Mouse (Mus musculus): Measurements from ENCODE around the gene Opcml.
A peak's percentile ranks its signal among the peaks of the same experiment; 100 is the strongest.

Gene Opcml

GRCm38 (mm10) chr9:28327985-28328384, 537.4 kb downstream of the Opcml start:
- DNase-seq (ENCODE audit: low spot score), result peak; percentile 24

- DNase-seq (ENCODE audit: low spot score), result no peak
Measured at GRCm38 (mm10) chr9:28328434-28328833, 537.9 kb downstream of the Opcml start.

GRCm38 (mm10) chr9:28329477-28329876, 538.9 kb downstream of the Opcml start:
- no peak for DNase-seq (ENCODE audit: low spot score)

DNA sequence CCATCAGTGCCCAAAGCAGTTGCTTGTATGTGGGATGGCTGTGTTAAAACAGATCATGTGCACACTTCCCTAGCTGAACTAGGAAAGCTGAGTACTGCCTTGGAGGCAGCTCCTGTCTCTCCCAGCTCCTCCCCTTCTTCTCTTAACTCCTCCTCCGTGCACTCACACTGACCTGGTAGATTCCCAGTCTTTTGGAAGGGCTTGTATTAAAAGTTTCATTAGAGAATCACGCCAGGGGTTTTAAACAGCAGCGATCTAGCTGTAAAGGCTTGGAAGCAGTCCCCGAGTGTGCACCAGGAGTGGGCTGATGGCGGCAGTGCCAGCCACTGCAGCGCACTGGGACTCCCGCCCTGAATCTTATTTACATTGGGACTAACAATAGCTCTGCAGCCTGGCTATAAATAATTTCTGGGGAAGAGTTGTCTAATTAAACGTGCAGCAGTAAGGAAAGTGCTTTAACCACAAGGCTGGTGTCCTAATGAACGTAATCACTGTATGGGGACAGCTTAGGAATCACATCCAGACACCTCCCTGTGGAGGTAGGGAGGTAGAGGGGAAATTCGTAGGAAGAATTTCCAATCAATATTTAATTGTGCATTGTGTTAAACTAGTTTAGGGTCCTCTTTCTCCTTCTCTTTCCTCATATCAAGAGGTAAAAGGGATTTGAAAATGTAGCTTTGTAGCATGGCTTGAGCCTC, 546.1 kb downstream of the Opcml start:
- DNase-seq (ENCODE audit: low spot score), result peak; percentile 47

DNA sequence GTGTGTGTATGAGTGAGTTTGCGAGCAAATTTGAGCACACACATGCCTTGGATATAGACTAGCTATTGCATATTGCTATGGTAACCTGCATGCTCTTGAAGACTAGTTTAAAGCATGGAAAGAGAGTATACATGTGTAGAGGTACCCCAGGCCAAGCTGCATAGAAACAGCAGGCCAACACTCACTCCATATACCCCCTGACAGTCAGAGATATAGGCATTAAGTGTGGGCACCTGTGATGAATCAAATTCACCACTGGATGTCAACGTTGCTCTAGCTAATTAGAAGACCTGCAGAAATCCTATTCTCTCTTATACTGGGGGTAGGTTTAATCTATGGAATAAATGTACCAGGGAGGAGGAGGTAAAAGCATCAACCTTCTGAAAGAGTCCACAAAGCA, 547.3 kb downstream of the Opcml start:
- no peak for DNase-seq (ENCODE audit: low spot score)

- DNase-seq (ENCODE audit: low spot score), result no peak
Measured at GRCm38 (mm10) chr9:28354978-28355377, 564.4 kb downstream of the Opcml start.

GRCm38 (mm10) chr9:28357946-28358345, 567.4 kb downstream of the Opcml start:
- no peak for DNase-seq (ENCODE audit: low spot score)

GRCm38 (mm10) chr9:28360691-28361090, 570.1 kb downstream of the Opcml start:
- DNase-seq (ENCODE audit: low spot score), result no peak

DNA sequence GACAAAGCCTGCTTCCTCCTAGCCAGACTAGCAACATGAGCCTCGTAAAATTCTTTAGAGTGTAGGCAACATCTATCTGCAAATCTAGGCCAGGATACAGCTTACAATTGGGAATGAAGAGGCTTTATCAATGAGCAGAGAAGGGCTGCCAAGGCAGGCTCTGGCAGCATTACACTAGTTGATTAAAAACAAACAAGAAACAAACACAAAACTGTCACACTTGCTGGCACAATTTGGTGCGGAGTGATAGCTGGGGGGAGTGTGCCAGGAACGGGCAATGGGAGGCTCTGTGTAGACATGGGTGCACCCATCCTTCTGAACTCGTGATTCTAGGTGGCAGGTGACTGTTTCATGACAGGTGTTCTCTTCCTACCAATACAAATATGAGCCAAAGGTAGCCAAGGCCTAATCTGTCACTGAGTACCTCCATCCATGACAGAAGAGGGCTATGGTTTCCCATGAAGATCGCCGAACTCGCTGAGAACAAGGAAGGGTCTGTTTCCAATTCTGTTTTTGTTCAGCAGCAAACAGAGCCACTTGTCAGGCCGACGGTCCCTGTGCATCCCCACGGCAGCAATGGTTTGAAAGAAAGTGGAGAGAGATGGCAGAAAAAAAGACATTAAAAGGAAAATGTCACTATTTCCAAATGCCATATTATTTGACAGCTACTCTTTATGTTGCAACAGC, 574.0 kb downstream of the Opcml start:
- DNase-seq (ENCODE audit: low spot score), result peak; percentile 18

GRCm38 (mm10) chr9:28365160-28365473, 574.5 kb downstream of the Opcml start:
- no peak for DNase-seq (ENCODE audit: low spot score)

GRCm38 (mm10) chr9:28386527-28387175, 596.1 kb downstream of the Opcml start:
- DNase-seq (ENCODE audit: low spot score), result peak; percentile 62

DNA sequence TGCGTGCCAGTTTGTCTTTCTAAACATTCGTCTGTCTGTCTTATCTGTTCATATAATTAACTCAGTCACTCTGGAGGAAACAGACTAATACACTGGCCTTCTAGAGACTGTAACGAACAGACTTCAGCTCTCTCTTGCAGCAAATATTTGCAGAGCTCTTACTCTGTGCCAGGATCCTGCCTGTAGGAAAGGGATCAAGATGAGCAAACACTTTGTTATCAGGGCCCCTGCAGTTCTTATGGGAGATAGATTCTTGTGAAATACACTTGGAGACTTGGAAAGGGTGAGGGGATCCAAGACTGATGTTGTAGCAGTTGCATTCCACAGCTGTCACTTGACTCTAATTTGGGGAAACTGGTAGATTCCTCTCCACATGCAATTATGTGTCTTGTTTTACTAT, 604.6 kb downstream of the Opcml start:
- no peak for DNase-seq (ENCODE audit: low spot score)

GRCm38 (mm10) chr9:28395638-28396037, 605.1 kb downstream of the Opcml start:
- DNase-seq (ENCODE audit: low spot score), result no peak

- no peak for DNase-seq (ENCODE audit: low spot score)
Measured at GRCm38 (mm10) chr9:28402770-28403650, 612.4 kb downstream of the Opcml start.

GRCm38 (mm10) chr9:28403831-28404562, 613.4 kb downstream of the Opcml start:
- peak; percentile 65 for DNase-seq (ENCODE audit: low spot score)

DNA sequence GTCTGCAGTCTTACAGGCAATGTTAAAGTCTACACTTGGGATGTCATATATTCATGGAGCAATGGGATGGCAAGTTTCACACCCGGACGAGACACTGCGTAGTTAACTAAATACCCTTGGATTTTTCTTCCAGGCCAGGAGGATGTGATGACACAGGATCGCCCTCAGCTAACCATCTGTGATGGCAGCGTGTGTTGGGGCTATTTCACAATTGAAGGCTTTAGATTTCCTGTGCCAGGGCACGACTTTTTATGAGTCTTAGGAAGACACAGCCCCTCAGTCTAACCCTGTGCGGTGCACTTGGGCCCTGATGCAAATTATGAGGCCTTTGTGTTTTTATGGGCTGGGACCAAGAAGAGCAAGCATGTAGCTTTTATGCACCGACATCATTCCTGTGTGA, 614.0 kb downstream of the Opcml start:
- DNase-seq (ENCODE audit: low spot score), result no peak

GRCm38 (mm10) chr9:28405816-28406215, 615.2 kb downstream of the Opcml start:
- DNase-seq (ENCODE audit: low spot score), result no peak

- no peak for DNase-seq (ENCODE audit: low spot score)
Measured at GRCm38 (mm10) chr9:28420808-28421207, 630.2 kb downstream of the Opcml start.

GRCm38 (mm10) chr9:28423407-28423806, 632.8 kb downstream of the Opcml start:
- DNase-seq (ENCODE audit: low spot score), result no peak

DNA sequence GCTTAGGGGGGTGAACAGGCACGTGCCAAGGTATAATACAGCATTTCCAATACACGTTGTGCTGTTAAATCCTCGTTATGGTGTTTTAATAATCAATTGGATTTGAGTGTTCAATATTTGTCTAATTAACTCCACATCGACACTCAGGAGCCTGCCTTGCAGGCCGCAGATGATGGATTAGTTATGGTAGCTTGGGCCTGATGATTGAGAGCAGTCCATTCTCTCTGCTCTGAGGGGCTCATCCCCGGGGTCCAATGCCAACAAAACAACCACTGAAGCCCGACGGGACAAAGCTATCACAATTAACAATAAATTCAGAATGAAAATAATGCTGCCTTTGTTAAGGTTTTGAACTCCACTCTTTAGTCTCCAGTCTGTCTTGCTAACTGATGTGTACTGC, 641.6 kb downstream of the Opcml start:
- DNase-seq (ENCODE audit: low spot score), result no peak

- DNase-seq (ENCODE audit: low spot score), result no peak
Measured at GRCm38 (mm10) chr9:28438752-28439151, 648.2 kb downstream of the Opcml start.
